Comparison of ENCODE assay signal across 9 mouse cellular contexts in the genomic region with DNA sequence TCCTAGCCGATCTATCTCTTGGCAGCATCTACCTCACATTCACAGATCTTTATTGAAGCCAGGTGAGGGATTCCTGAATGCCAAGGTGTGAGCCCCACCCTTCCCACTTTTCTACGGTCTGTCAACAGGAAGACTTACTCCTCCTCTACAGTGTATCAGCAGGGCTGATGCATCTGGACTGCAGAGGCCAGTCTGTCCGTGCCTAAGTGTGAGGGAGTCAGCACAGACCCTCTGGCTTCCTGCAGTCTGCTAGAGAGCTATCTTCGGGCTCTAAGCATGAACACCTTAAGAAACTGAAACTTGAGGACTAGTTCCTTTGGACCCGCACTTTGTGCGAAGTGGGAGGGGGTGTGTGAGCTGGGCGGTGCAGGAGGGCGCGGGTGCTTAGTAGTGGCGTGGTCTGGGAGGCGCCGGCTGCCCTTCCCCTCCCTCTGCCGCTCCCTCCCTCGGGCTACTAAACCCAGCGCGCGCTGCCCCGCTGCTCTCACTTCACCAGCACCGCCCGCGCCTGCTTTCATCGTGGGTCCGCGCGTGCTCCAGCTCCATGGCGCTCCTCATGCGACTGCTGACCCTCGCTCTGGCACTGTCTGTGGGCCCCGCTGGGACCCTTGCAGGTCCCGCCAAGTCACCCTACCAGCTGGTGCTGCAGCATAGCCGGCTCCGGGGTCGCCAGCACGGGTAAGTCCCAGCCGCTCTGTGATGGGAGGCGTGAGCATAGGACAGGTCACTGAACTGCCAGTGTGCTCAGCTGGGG. TPM values are rescaled to one million over a fixed set of nuclear protein-coding genes. Genes with fewer than 3 reads are reported as not detected.
DNase-seq lines count a peak whose midpoint lies in the region; ATAC-seq and TF ChIP-seq lines count a peak whose summit lies in the region.
"Had no signal": no experiment of that assay in that cellular context is flagged by ENCODE, and none has a peak within 500 bp of the region (broad histone marks: within the 10 kb centered on the region; RNA-seq: fewer than 3 reads in every experiment).

Gene Tgfbi, plus strand, starts transcription at position 421 of the 754 bp plus-strand sequence.

- 4% methylated on average over 29 of the region's 36 CpGs for WGBS in hindbrain, postnatal 0 days
- 3% methylated on average over 35 of the region's 36 CpGs for WGBS in liver, embryonic 14.5 days (ENCODE audit: insufficient replicate concordance)

- DNase-seq in left cerebral cortex, adult 18-20 months (ENCODE audit: low spot score in 2 of 2) = peak; percentile 26 to 43
- DNase-seq in left cerebral cortex, postnatal 36 days (ENCODE audit: low spot score in 2 of 2) = no peak
- DNase-seq in gastrocnemius, postnatal 36 days = peak; percentile 55 to 56
- DNase-seq in hindbrain, postnatal 0 days (ENCODE audit: low spot score) = peak; percentile 51
- no peak for DNase-seq in liver, embryonic 14.5 days (ENCODE audit: low read depth in 3 of 3, low spot score in 3 of 3)
- peak; percentile 40 to 61 for DNase-seq in urinary bladder, postnatal 36 days (ENCODE audit: low spot score in 2 of 2)

- no peaks in the 10 kb centered on the region for H3K4me1 ChIP-seq in cortical plate, adult 2 months (ENCODE audit: control insufficient read depth, insufficient read depth, low read length)
- H3K4me1 ChIP-seq in hindbrain, postnatal 0 days (ENCODE audit: insufficient read depth, low read length) = peaks cover 10% of the 10 kb centered on the region; the same call in 1 of the 2 replicates
- H3K4me1 ChIP-seq in liver, embryonic 14.5 days (replicated peaks; ENCODE audit: control insufficient read depth in 2 of 2, insufficient read depth in 2 of 2, low read length in 1 of 2) = peaks cover 2 to 13% of the 10 kb centered on the region in 2 experiments; a peak in 2 of 4 replicates

- H3K4me3 ChIP-seq in cortical plate, adult 2 months (ENCODE audit: insufficient read depth, low read length) = peak within 1 kb of the TSS; percentile 31
- H3K4me3 ChIP-seq in hindbrain, postnatal 0 days (ENCODE audit: low read length) = peak within 1 kb of the TSS; percentile 42
- H3K4me3 ChIP-seq in liver, embryonic 14.5 days (ENCODE audit: insufficient read depth in 1 of 2, low read depth in 2 of 2, low read length in 2 of 2) = peak within 1 kb of the TSS; percentile 23 to 44
- no peak within 1 kb of the TSS for H3K4me3 ChIP-seq in myocyte

- no peaks in the 10 kb centered on the region for H3K79me2 ChIP-seq in myocyte (ENCODE audit: control insufficient read depth, insufficient read depth)

- H3K27me3 ChIP-seq in hindbrain, postnatal 0 days (ENCODE audit: insufficient read depth, low read length) = peaks cover 40% of the 10 kb centered on the region
- no peaks in the 10 kb centered on the region for H3K27me3 ChIP-seq in liver, embryonic 14.5 days (ENCODE audit: control insufficient read depth, insufficient read depth, low read length)
- no peaks in the 10 kb centered on the region for H3K27me3 ChIP-seq in myocyte (ENCODE audit: control insufficient read depth, insufficient read depth, insufficient read length)

- TF ChIP-seq EP300 in liver, embryonic 14.5 days (IDR thresholded peaks at IDR 0.05; ENCODE audit: low read depth) = no peak

- no peaks in the 10 kb centered on the region for H3K9me3 ChIP-seq in hindbrain, postnatal 0 days (ENCODE audit: low read length)
- H3K9me3 ChIP-seq in liver, embryonic 14.5 days (ENCODE audit: control insufficient read depth, low read length) = no peaks in the 10 kb centered on the region

- H3ac ChIP-seq in myocyte (ENCODE audit: control insufficient read depth, insufficient read length) = no peak within 1 kb of the TSS

- peak within 1 kb of the TSS; percentile 46 for H3K9ac ChIP-seq in hindbrain, postnatal 0 days (replicated peaks; ENCODE audit: low read length)
- no peak within 1 kb of the TSS for H3K9ac ChIP-seq in liver, embryonic 14.5 days (replicated peaks)

- TF ChIP-seq CTCF in cortical plate, adult 2 months (IDR thresholded peaks at IDR 0.05; ENCODE audit: extremely low read depth, insufficient read depth, low read length) = no peak
- TF ChIP-seq CTCF in hindbrain, postnatal 0 days (IDR thresholded peaks at IDR 0.05; ENCODE audit: low read depth) = no peak
- no peak for TF ChIP-seq CTCF in liver, embryonic 14.5 days (IDR thresholded peaks at IDR 0.05; ENCODE audit: low read depth)

- no peak within 1 kb of the TSS for H3K27ac ChIP-seq in cortical plate, adult 2 months (ENCODE audit: insufficient read depth, low read length)
- H3K27ac ChIP-seq in hindbrain, postnatal 0 days = no peak within 1 kb of the TSS
- H3K27ac ChIP-seq in liver, embryonic 14.5 days = no peak within 1 kb of the TSS

- H3K36me3 ChIP-seq in hindbrain, postnatal 0 days (ENCODE audit: insufficient read depth, low read length) = no peaks in the 10 kb centered on the region
- no peaks in the 10 kb centered on the region for H3K36me3 ChIP-seq in liver, embryonic 14.5 days (replicated peaks; ENCODE audit: control insufficient read depth, insufficient read depth, low read depth)
- H3K36me3 ChIP-seq in myocyte (ENCODE audit: control insufficient read depth, insufficient read depth) = no peaks in the 10 kb centered on the region

- ATAC-seq in hindbrain, postnatal 0 days = peak; percentile 46
- no peak for ATAC-seq in liver, embryonic 14.5 days (ENCODE audit: insufficient read depth)

- TF ChIP-seq POLR2A in cortical plate, adult 2 months (IDR thresholded peaks at IDR 0.05; ENCODE audit: extremely low read depth, insufficient read depth, low read length) = no peak
- no peak for TF ChIP-seq POLR2A in myocyte (IDR thresholded peaks at IDR 0.05; ENCODE audit: insufficient read length, low read depth)

- intact Hi-C loops in left cerebral cortex, postnatal 36 days (cut with DNase I) = no loop called here
- intact Hi-C loops in gastrocnemius, postnatal 36 days (cut with DNase I) = no loop called here

- peak within 1 kb of the TSS; percentile 79 for H3K4me2 ChIP-seq in hindbrain, postnatal 0 days (ENCODE audit: low read depth, low read length)
- peak within 1 kb of the TSS; percentile 64 for H3K4me2 ChIP-seq in liver, embryonic 14.5 days (ENCODE audit: low read depth)
- H3K4me2 ChIP-seq in myocyte (ENCODE audit: low read depth) = peak within 1 kb of the TSS; percentile 30

TF ChIP-seq in myocyte, 11 proteins besides CTCF, POLR2A, EP300 and RAD21:
- TF ChIP-seq USF1 (IDR thresholded peaks at IDR 0.05; ENCODE audit: low read depth) = no peak

RNA-seq across cellular contexts. Expression of gene Tgfbi, which starts in this region (rescaled TPM):
- 1 to 10 TPM; 3.4 to 4.0 TPM for total RNA-seq in left cerebral cortex, adult 18-20 months (2021)
- 1 to 10 TPM; 2.9 to 4.3 TPM for total RNA-seq in left cerebral cortex, postnatal 36 days (2021)
- polyA plus RNA-seq in cortical plate, adult 2 months (2012; rRNA removed) = 3.7 and 3.8 TPM in 2 replicates
- total RNA-seq in gastrocnemius, postnatal 36 days (2021) = 10 to 100 TPM; 14.1 to 17.1 TPM
- 4.9 and 8.6 TPM in 2 replicates for total RNA-seq in hindbrain, postnatal 0 days (2014; rRNA removed)
- 6.2 and 7.1 TPM in 2 replicates for polyA plus RNA-seq in hindbrain, postnatal 0 days (2015; fragmentation: Nextera tagmentation; extraction: Ambion mirVana)
- polyA plus RNA-seq in liver, embryonic 14.5 days (2012; rRNA removed) = 5.0 and 6.1 TPM in 2 replicates
- 6.1 and 6.7 TPM in 2 replicates for polyA plus RNA-seq in liver, embryonic 14.5 days (2014; fragmentation: Nextera tagmentation; extraction: Ambion mirVana)
- 1.8 TPM for polyA plus RNA-seq in myocyte (2012; fragmentation: generic; extraction: Trizol)
- total RNA-seq: MEL had no signal

Comparison
In these comparisons a context has a peak if more than half of its experiments do, and no peak if none do; other contexts are left out.
1. DNase-seq: peak in left cerebral cortex, adult 18-20 months (2 of 2), gastrocnemius, postnatal 36 days (2 of 2), hindbrain, postnatal 0 days (single experiment) and urinary bladder, postnatal 36 days (2 of 2); none in left cerebral cortex, postnatal 36 days (0 of 2) and liver, embryonic 14.5 days (0 of 3).
2. Peak in every context shown above with its lines, with median percentiles within 50 percentile points of each other: H3K4me2 ChIP-seq.